Mouse (Mus musculus): ENCODE measurements around the gene Gpr156. TPM values are rescaled to one million over a fixed set of nuclear protein-coding genes. Genes with fewer than 3 reads are reported as not detected.

Gpr156 gene
- total and polyA plus RNA-seq, 2 experiments from 2014 or later: 0.10 to 0.34 TPM

GRCm38 (mm10) chr16:37937276-37937675 lies 21.0 kb downstream of the Gpr156 start:
- TF ChIP-seq CTCF (IDR thresholded peaks at IDR 0.05; ENCODE audit: low read depth): no peak
- no peak for TF ChIP-seq EP300 (IDR thresholded peaks at IDR 0.05; ENCODE audit: low read depth)
- H3K9me3 ChIP-seq (replicated peaks; ENCODE audit: control insufficient read depth, low read length): 0 out of 2 replicates have a peak, but pooled peaks cover 2% of the 10 kb centered on the region
- no peak overlapping the region for H3K9ac ChIP-seq (replicated peaks; ENCODE audit: low read depth, low read length)
- ATAC-seq (ENCODE audit: insufficient read depth, low read depth) (no peak), DNase-seq (ENCODE audit: low spot score) (no peak)
- H3K36me3 ChIP-seq (replicated peaks; ENCODE audit: control insufficient read depth, insufficient read depth, low read length): no peaks in the 10 kb centered on the region
- H3K27ac ChIP-seq (ENCODE audit: low read depth): no peak overlapping the region
- no peak overlapping the region for H3K4me2 ChIP-seq (ENCODE audit: low read depth, low read length)
- 84% methylated on average over 8 of the region's 8 CpGs for WGBS
- no peaks in the 10 kb centered on the region for H3K4me1 ChIP-seq (ENCODE audit: control insufficient read depth, insufficient read depth)
- no peak overlapping the region for H3K4me3 ChIP-seq (ENCODE audit: low read depth, low read length)
- H3K27me3 ChIP-seq (ENCODE audit: control insufficient read depth, insufficient read depth, low read length): no peaks in the 10 kb centered on the region

GRCm38 (mm10) chr16:37938125-37939081 lies 22.1 kb downstream of the Gpr156 start:
- Histone ChIP-seq H3K36me3 (replicated peaks; ENCODE audit: control insufficient read depth, insufficient read depth, low read length) (no peaks in the 10 kb centered on the region), H3K27ac (ENCODE audit: low read depth) (no peak overlapping the region), H3K9me3 (replicated peaks; ENCODE audit: control insufficient read depth, low read length) (no peaks in the 10 kb centered on the region), H3K4me2 (ENCODE audit: low read depth, low read length) (no peak overlapping the region), H3K4me3 (ENCODE audit: low read depth, low read length) (no peak overlapping the region), H3K27me3 (ENCODE audit: control insufficient read depth, insufficient read depth, low read length) (no peaks in the 10 kb centered on the region), H3K9ac (replicated peaks; ENCODE audit: low read depth, low read length) (no peak overlapping the region), H3K4me1 (ENCODE audit: control insufficient read depth, insufficient read depth) (no peaks in the 10 kb centered on the region)
- DNase-seq (ENCODE audit: low spot score): no peak
- 69% methylated on average over 16 of the region's 17 CpGs for WGBS
- TF ChIP-seq EP300 (IDR thresholded peaks at IDR 0.05; ENCODE audit: low read depth): no peak
- no peak for TF ChIP-seq CTCF (IDR thresholded peaks at IDR 0.05; ENCODE audit: low read depth)
- no peak for ATAC-seq (ENCODE audit: insufficient read depth, low read depth)

- no peaks in the 10 kb centered on the region for H3K9me3 ChIP-seq (replicated peaks; ENCODE audit: control insufficient read depth, low read length)
- TF ChIP-seq CTCF (IDR thresholded peaks at IDR 0.05; ENCODE audit: low read depth): no peak
- TF ChIP-seq EP300 (IDR thresholded peaks at IDR 0.05; ENCODE audit: low read depth): no peak
- no peak overlapping the region for H3K9ac ChIP-seq (replicated peaks; ENCODE audit: low read depth, low read length)
- no peak overlapping the region for H3K27ac ChIP-seq (ENCODE audit: low read depth)
- H3K36me3 ChIP-seq (replicated peaks; ENCODE audit: control insufficient read depth, insufficient read depth, low read length): no peaks in the 10 kb centered on the region
- H3K4me2 ChIP-seq (ENCODE audit: low read depth, low read length): no peak overlapping the region
- H3K4me3 ChIP-seq (ENCODE audit: low read depth, low read length): no peak overlapping the region
- H3K27me3 ChIP-seq (ENCODE audit: control insufficient read depth, insufficient read depth, low read length): no peaks in the 10 kb centered on the region
- DNase-seq (ENCODE audit: low spot score): no peak
- WGBS: 73% methylated on average over 11 of the region's 11 CpGs
- H3K4me1 ChIP-seq (ENCODE audit: control insufficient read depth, insufficient read depth): no peaks in the 10 kb centered on the region
- no peak for ATAC-seq (ENCODE audit: insufficient read depth, low read depth)
These were observed 23.0 kb downstream of the Gpr156 start for GRCm38 (mm10) chr16:37939082-37939863.

- Histone ChIP-seq H3K4me1 (ENCODE audit: control insufficient read depth, insufficient read depth) (no peaks in the 10 kb centered on the region), H3K27ac (ENCODE audit: low read depth) (no peak overlapping the region), H3K4me3 (ENCODE audit: low read depth, low read length) (no peak overlapping the region), H3K9me3 (replicated peaks; ENCODE audit: control insufficient read depth, low read length) (no peaks in the 10 kb centered on the region), H3K27me3 (ENCODE audit: control insufficient read depth, insufficient read depth, low read length) (no peaks in the 10 kb centered on the region), H3K36me3 (replicated peaks; ENCODE audit: control insufficient read depth, insufficient read depth, low read length) (no peaks in the 10 kb centered on the region), H3K9ac (replicated peaks; ENCODE audit: low read depth, low read length) (no peak overlapping the region), H3K4me2 (ENCODE audit: low read depth, low read length) (no peak overlapping the region)
- ATAC-seq (ENCODE audit: insufficient read depth, low read depth): no peak
- TF ChIP-seq CTCF (IDR thresholded peaks at IDR 0.05; ENCODE audit: low read depth) (no peak), EP300 (IDR thresholded peaks at IDR 0.05; ENCODE audit: low read depth) (no peak)
- WGBS: 70% methylated on average over 10 of the region's 10 CpGs
- DNase-seq (ENCODE audit: low spot score): no peak
These were observed 24.0 kb downstream of the Gpr156 start for GRCm38 (mm10) chr16:37940291-37940690.

- DNase-seq (ENCODE audit: low spot score): no peak
- H3K4me3 ChIP-seq (ENCODE audit: low read depth, low read length): no peak overlapping the region
- H3K4me2 ChIP-seq (ENCODE audit: low read depth, low read length): no peak overlapping the region
- H3K27ac ChIP-seq (ENCODE audit: low read depth): no peak overlapping the region
- no peak overlapping the region for H3K9ac ChIP-seq (replicated peaks; ENCODE audit: low read depth, low read length)
- no peak for ATAC-seq (ENCODE audit: insufficient read depth, low read depth)
- no peaks in the 10 kb centered on the region for H3K27me3 ChIP-seq (ENCODE audit: control insufficient read depth, insufficient read depth, low read length)
- no peaks in the 10 kb centered on the region for H3K9me3 ChIP-seq (replicated peaks; ENCODE audit: control insufficient read depth, low read length)
- H3K36me3 ChIP-seq (replicated peaks; ENCODE audit: control insufficient read depth, insufficient read depth, low read length): no peaks in the 10 kb centered on the region
- TF ChIP-seq CTCF (IDR thresholded peaks at IDR 0.05; ENCODE audit: low read depth): no peak
- no peak for TF ChIP-seq EP300 (IDR thresholded peaks at IDR 0.05; ENCODE audit: low read depth)
- H3K4me1 ChIP-seq (ENCODE audit: control insufficient read depth, insufficient read depth): no peaks in the 10 kb centered on the region
- WGBS: 74% methylated on average over 2 of the region's 2 CpGs
These were observed 27.4 kb downstream of the Gpr156 start for GRCm38 (mm10) chr16:37943701-37944100.

Data from heart, postnatal 0 days (tissue).